Mouse (Mus musculus): ENCODE results near the gene Zfyve28. TPM values are rescaled to one million over a fixed set of nuclear protein-coding genes. Genes with fewer than 3 reads are reported as not detected.
A peak's percentile ranks its signal among the peaks of the same experiment; 100 is the strongest.

Zfyve28 gene
- polyA plus RNA-seq, 1 experiment from 2014 or later: 0.07 TPM

- Histone ChIP-seq H3K9me3 (no peaks in the 10 kb centered on the region), H3K9ac (no peak overlapping the region)
These were observed 39.1 kb downstream of the Zfyve28 start for GRCm38 (mm10) chr5:34249132-34249531.

GRCm38 (mm10) chr5:34246443-34246842 lies 41.8 kb downstream of the Zfyve28 start:
- H3K9ac ChIP-seq: no peak overlapping the region
- 94% methylated on average over 3 of the region's 3 CpGs for WGBS
- H3K27ac ChIP-seq (replicated peaks): no peak overlapping the region
- H3K36me3 ChIP-seq: no peaks in the 10 kb centered on the region
- no peak overlapping the region for H3K4me2 ChIP-seq
- no peak overlapping the region for H3K4me3 ChIP-seq
- H3K27me3 ChIP-seq (replicated peaks): peaks cover 7% of the 10 kb centered on the region
- H3K4me1 ChIP-seq: peaks cover 27% of the 10 kb centered on the region
- no peak for ATAC-seq (ENCODE audit: extremely low read depth, insufficient number of reproducible peaks, low FRiP score, low TSS enrichment)
- no peaks in the 10 kb centered on the region for H3K9me3 ChIP-seq

More at GRCm38 (mm10) chr5:34249132-34249531, 39.1 kb downstream of the Zfyve28 start:
- ATAC-seq (ENCODE audit: extremely low read depth, insufficient number of reproducible peaks, low FRiP score, low TSS enrichment): no peak
- no peak overlapping the region for H3K27ac ChIP-seq (replicated peaks)
- no peaks in the 10 kb centered on the region for H3K36me3 ChIP-seq
- no peak overlapping the region for H3K4me3 ChIP-seq
- peaks cover 7% of the 10 kb centered on the region; the same call in 1 of the 2 replicates for H3K27me3 ChIP-seq (replicated peaks)
- peaks cover 25% of the 10 kb centered on the region for H3K4me1 ChIP-seq
- no peak overlapping the region for H3K4me2 ChIP-seq
- WGBS: 73% methylated on average over 4 of the region's 4 CpGs

GRCm38 (mm10) chr5:34243062-34243461 lies 45.2 kb downstream of the Zfyve28 start:
- peak overlapping the region; percentile 51 for H3K4me2 ChIP-seq
- no peak for ATAC-seq (ENCODE audit: extremely low read depth, insufficient number of reproducible peaks, low FRiP score, low TSS enrichment)

GRCm38 (mm10) chr5:34242224-34242963 lies 45.9 kb downstream of the Zfyve28 start:
- Histone ChIP-seq H3K4me3 (no peak overlapping the region), H3K36me3 (no peaks in the 10 kb centered on the region), H3K4me1 (peaks cover 22% of the 10 kb centered on the region), H3K9ac (peak overlapping the region; percentile 34; the same call in 1 of the 2 replicates), H3K4me2 (peak overlapping the region; percentile 51), H3K9me3 (no peaks in the 10 kb centered on the region), H3K27me3 (replicated peaks) (peaks cover 8% of the 10 kb centered on the region), H3K27ac (replicated peaks) (peak overlapping the region; percentile 65)
- 9% methylated on average over 15 of the region's 15 CpGs for WGBS
- ATAC-seq (ENCODE audit: extremely low read depth, insufficient number of reproducible peaks, low FRiP score, low TSS enrichment): no peak

More at GRCm38 (mm10) chr5:34243062-34243461, 45.2 kb downstream of the Zfyve28 start:
- H3K9me3 ChIP-seq: no peaks in the 10 kb centered on the region
- peaks cover 22% of the 10 kb centered on the region for H3K4me1 ChIP-seq
- peak overlapping the region; percentile 12; the same call in 1 of the 2 replicates for H3K9ac ChIP-seq
- no peak overlapping the region for H3K4me3 ChIP-seq
- H3K27ac ChIP-seq (replicated peaks): peak overlapping the region; percentile 26; the same call in 1 of the 2 replicates
- H3K36me3 ChIP-seq: no peaks in the 10 kb centered on the region
- 87% methylated on average over 5 of the region's 5 CpGs for WGBS
- peaks cover 1% of the 10 kb centered on the region for H3K27me3 ChIP-seq (replicated peaks)

GRCm38 (mm10) chr5:34238444-34238843 lies 49.8 kb downstream of the Zfyve28 start:
- ATAC-seq (ENCODE audit: extremely low read depth, insufficient number of reproducible peaks, low FRiP score, low TSS enrichment): no peak
- Histone ChIP-seq H3K4me1 (peaks cover 22% of the 10 kb centered on the region), H3K4me2 (no peak overlapping the region), H3K9me3 (no peaks in the 10 kb centered on the region), H3K36me3 (no peaks in the 10 kb centered on the region), H3K4me3 (no peak overlapping the region), H3K27ac (replicated peaks) (no peak overlapping the region), H3K9ac (no peak overlapping the region), H3K27me3 (replicated peaks) (peaks cover 39% of the 10 kb centered on the region)
- 81% methylated on average over 6 of the region's 6 CpGs for WGBS

- Histone ChIP-seq H3K9ac (no peak overlapping the region), H3K4me3 (no peak overlapping the region), H3K4me1 (no peaks in the 10 kb centered on the region), H3K4me2 (no peak overlapping the region), H3K36me3 (no peaks in the 10 kb centered on the region), H3K27me3 (replicated peaks) (peaks cover 52% of the 10 kb centered on the region), H3K9me3 (no peaks in the 10 kb centered on the region), H3K27ac (replicated peaks) (no peak overlapping the region)
- no peak for ATAC-seq (ENCODE audit: extremely low read depth, insufficient number of reproducible peaks, low FRiP score, low TSS enrichment)
- 53% methylated on average over 10 of the region's 10 CpGs for WGBS
These were observed 52.3 kb downstream of the Zfyve28 start for GRCm38 (mm10) chr5:34235898-34236420.

GRCm38 (mm10) chr5:34235056-34235455 lies 53.2 kb downstream of the Zfyve28 start:
- H3K36me3 ChIP-seq: no peaks in the 10 kb centered on the region
- H3K4me2 ChIP-seq: no peak overlapping the region
- H3K27ac ChIP-seq (replicated peaks): no peak overlapping the region
- ATAC-seq (ENCODE audit: extremely low read depth, insufficient number of reproducible peaks, low FRiP score, low TSS enrichment): no peak
- no peaks in the 10 kb centered on the region for H3K9me3 ChIP-seq
- H3K4me1 ChIP-seq: peaks cover 7% of the 10 kb centered on the region
- H3K9ac ChIP-seq: no peak overlapping the region
- peaks cover 52% of the 10 kb centered on the region for H3K27me3 ChIP-seq (replicated peaks)
- WGBS: 46% methylated on average over 4 of the region's 4 CpGs
- H3K4me3 ChIP-seq: no peak overlapping the region

- peaks cover 52% of the 10 kb centered on the region for H3K27me3 ChIP-seq (replicated peaks)
- H3K4me3 ChIP-seq: no peak overlapping the region
- no peaks in the 10 kb centered on the region for H3K9me3 ChIP-seq
- no peak overlapping the region for H3K9ac ChIP-seq
- 75% methylated on average over 6 of the region's 6 CpGs for WGBS
- no peak overlapping the region for H3K27ac ChIP-seq (replicated peaks)
- no peaks in the 10 kb centered on the region for H3K36me3 ChIP-seq
- H3K4me1 ChIP-seq: peaks cover 10% of the 10 kb centered on the region
- ATAC-seq (ENCODE audit: extremely low read depth, insufficient number of reproducible peaks, low FRiP score, low TSS enrichment): no peak
- H3K4me2 ChIP-seq: no peak overlapping the region
These were observed 55.1 kb downstream of the Zfyve28 start for GRCm38 (mm10) chr5:34233221-34233515.

- Histone ChIP-seq H3K27ac (replicated peaks) (no peak overlapping the region), H3K4me2 (no peak overlapping the region), H3K27me3 (replicated peaks) (peaks cover 50% of the 10 kb centered on the region), H3K4me3 (no peak overlapping the region), H3K4me1 (peaks cover 10% of the 10 kb centered on the region), H3K9me3 (no peaks in the 10 kb centered on the region), H3K9ac (no peak overlapping the region), H3K36me3 (no peaks in the 10 kb centered on the region)
- WGBS: 70% methylated on average over 8 of the region's 8 CpGs
- no peak for ATAC-seq (ENCODE audit: extremely low read depth, insufficient number of reproducible peaks, low FRiP score, low TSS enrichment)
These were observed 55.6 kb downstream of the Zfyve28 start for GRCm38 (mm10) chr5:34232481-34233220.

GRCm38 (mm10) chr5:34231901-34232300 lies 56.3 kb downstream of the Zfyve28 start:
- no peaks in the 10 kb centered on the region for H3K9me3 ChIP-seq
- H3K36me3 ChIP-seq: no peaks in the 10 kb centered on the region
- H3K4me1 ChIP-seq: peaks cover 10% of the 10 kb centered on the region
- no peak overlapping the region for H3K4me3 ChIP-seq
- H3K27ac ChIP-seq (replicated peaks): no peak overlapping the region
- peaks cover 43% of the 10 kb centered on the region for H3K27me3 ChIP-seq (replicated peaks)
- H3K4me2 ChIP-seq: no peak overlapping the region
- WGBS: 86% methylated on average over 6 of the region's 6 CpGs
- no peak for ATAC-seq (ENCODE audit: extremely low read depth, insufficient number of reproducible peaks, low FRiP score, low TSS enrichment)
- H3K9ac ChIP-seq: no peak overlapping the region

GRCm38 (mm10) chr5:34230599-34231485 lies 57.4 kb downstream of the Zfyve28 start:
- H3K27ac ChIP-seq (replicated peaks): no peak overlapping the region
- 54% methylated on average over 9 of the region's 9 CpGs for WGBS
- peaks cover 10% of the 10 kb centered on the region for H3K4me1 ChIP-seq
- H3K27me3 ChIP-seq (replicated peaks): peaks cover 38% of the 10 kb centered on the region
- no peaks in the 10 kb centered on the region for H3K36me3 ChIP-seq
- H3K9ac ChIP-seq: no peak overlapping the region
- no peak for ATAC-seq (ENCODE audit: extremely low read depth, insufficient number of reproducible peaks, low FRiP score, low TSS enrichment)
- no peaks in the 10 kb centered on the region for H3K9me3 ChIP-seq
- H3K4me3 ChIP-seq: no peak overlapping the region
- H3K4me2 ChIP-seq: no peak overlapping the region

All from heart, embryonic 13.5 days (tissue).